Mouse (Mus musculus) C2C12 (cell line): ENCODE results near the gene Cmss1. TPM values are rescaled to one million over a fixed set of nuclear protein-coding genes. Genes with fewer than 3 reads are reported as not detected.

Source experiments
- H3K27me3 ChIP-seq: one replicate; pipeline ENCODE4 v1.6.1; 2011; ENCODE audit not compliant: control insufficient read depth, insufficient read depth, insufficient read length
- H3K36me3 ChIP-seq: one replicate; pipeline ENCODE4 v1.6.1; 2011; ENCODE audit not compliant: control insufficient read depth, insufficient read depth
- H3K4me3 ChIP-seq: one replicate; pipeline ENCODE4 v1.5.1; 2011; ENCODE audit warnings: mild to moderate bottlenecking, control low read depth; ENCODE audit not compliant: poor library complexity, insufficient read depth, severe bottlenecking
- H3K79me2 ChIP-seq: one replicate; pipeline ENCODE4 v1.6.1; 2011; ENCODE audit not compliant: control insufficient read depth, insufficient read depth
- H3K79me3 ChIP-seq: one replicate; pipeline ENCODE4 v1.6.1; 2011; ENCODE audit warnings: low read depth, control low read depth
- H3ac ChIP-seq: one replicate; pipeline ENCODE3; 2011; ENCODE audit warnings: low read depth; ENCODE audit not compliant: control insufficient read depth, insufficient read length
- CEBPB ChIP-seq: IDR thresholded peaks from one replicate; pipeline ENCODE4 v1.6.1; 2011; ENCODE audit warnings: low read depth, mild to moderate bottlenecking, control low read depth, moderate library complexity
- CTCF ChIP-seq: IDR thresholded peaks from one replicate; pipeline ENCODE4 v1.5.1; 2011; ENCODE audit not compliant: control insufficient read depth, insufficient read depth, insufficient read length
- FOSL1 ChIP-seq: IDR thresholded peaks from one replicate; pipeline ENCODE4 v1.8.0; 2011; ENCODE audit warnings: mild to moderate bottlenecking, low read length; ENCODE audit not compliant: poor library complexity, insufficient read depth, severe bottlenecking
- MAX ChIP-seq: IDR thresholded peaks from one replicate; pipeline ENCODE4 v1.6.1; 2011; ENCODE audit warnings: mild to moderate bottlenecking, control low read depth
- MYOD1 ChIP-seq: IDR thresholded peaks from one replicate; pipeline ENCODE4 v1.6.1; 2011; ENCODE audit warnings: low read depth; ENCODE audit not compliant: control insufficient read depth, insufficient read length
- MYOG ChIP-seq: IDR thresholded peaks from one replicate; pipeline ENCODE4 v1.6.1; 2011; ENCODE audit not compliant: control insufficient read depth, insufficient read length; ENCODE audit errors: extremely low read depth
- USF1 ChIP-seq: IDR thresholded peaks from one replicate; pipeline ENCODE4 v1.6.1; 2011; ENCODE audit warnings: low read depth, mild to moderate bottlenecking, control low read depth, moderate library complexity
- polyA plus RNA-seq: library from polyadenylated mRNA; unstranded; fragments of >200 nt; fragmentation: generic; extraction: Trizol; gene quantifications from one replicate; pipeline ENCODE4 v1.2.1, GENCODE M21; 2012; ENCODE audit warnings: missing spikeins

Gene Cmss1
- polyA plus RNA-seq, 1 experiment, result 37.5 TPM

GRCm38 (mm10) chr16:57423001-57423800 is 183.5 kb downstream of the Cmss1 start:
- Histone ChIP-seq H3K79me3 (no peaks in the 10 kb centered on the region), H3K27me3 (no peaks in the 10 kb centered on the region), H3ac (no peak overlapping the region), H3K36me3 (no peaks in the 10 kb centered on the region), H3K4me3 (no peak overlapping the region), H3K79me2 (no peaks in the 10 kb centered on the region)
- TF ChIP-seq MYOD1, result no peak
- no peak for TF ChIP-seq CTCF
- no peak for TF ChIP-seq MYOG
- no peak for TF ChIP-seq USF1
- TF ChIP-seq MAX, result no peak

GRCm38 (mm10) chr16:57421680-57422417 is 184.8 kb downstream of the Cmss1 start:
- Histone ChIP-seq H3K79me3 (no peaks in the 10 kb centered on the region), H3K27me3 (no peaks in the 10 kb centered on the region), H3K36me3 (no peaks in the 10 kb centered on the region), H3ac (no peak overlapping the region), H3K4me3 (no peak overlapping the region), H3K79me2 (no peaks in the 10 kb centered on the region)
- TF ChIP-seq CTCF (no peak), MYOG (no peak), MAX (no peak), FOSL1 (no peak), MYOD1 (no peak), CEBPB (no peak), USF1 (no peak)

GRCm38 (mm10) chr16:57420773-57421556 is 185.7 kb downstream of the Cmss1 start:
- Histone ChIP-seq H3K36me3 (no peaks in the 10 kb centered on the region), H3ac (peak overlapping the region; percentile 14), H3K4me3 (no peak overlapping the region), H3K27me3 (no peaks in the 10 kb centered on the region), H3K79me2 (no peaks in the 10 kb centered on the region), H3K79me3 (no peaks in the 10 kb centered on the region)
- TF ChIP-seq USF1 (no peak), CTCF (no peak), FOSL1 (peak; percentile 52), MYOD1 (no peak), CEBPB (no peak)

- H3K79me2 ChIP-seq, result no peaks in the 10 kb centered on the region
- H3K4me3 ChIP-seq, result no peak overlapping the region
- TF ChIP-seq USF1 (no peak), MYOD1 (no peak), MYOG (no peak), FOSL1 (no peak), MAX (no peak), CTCF (no peak), CEBPB (no peak)
- no peak overlapping the region for H3ac ChIP-seq
- no peaks in the 10 kb centered on the region for H3K27me3 ChIP-seq
- no peaks in the 10 kb centered on the region for H3K36me3 ChIP-seq
- no peaks in the 10 kb centered on the region for H3K79me3 ChIP-seq
These were observed 186.8 kb downstream of the Cmss1 start for GRCm38 (mm10) chr16:57419881-57420280.

GRCm38 (mm10) chr16:57419332-57419731 is 187.3 kb downstream of the Cmss1 start:
- no peaks in the 10 kb centered on the region for H3K79me3 ChIP-seq

More at GRCm38 (mm10) chr16:57419332-57419731, 187.3 kb downstream of the Cmss1 start:
- Histone ChIP-seq H3K4me3 (no peak overlapping the region), H3K36me3 (no peaks in the 10 kb centered on the region), H3K27me3 (no peaks in the 10 kb centered on the region), H3K79me2 (no peaks in the 10 kb centered on the region), H3ac (peak overlapping the region; percentile 74)
- no peak for TF ChIP-seq CEBPB
